Mouse (Mus musculus) layer of hippocampus, postnatal 10 days (tissue): ENCODE results near the gene Ccdc3. TPM values are rescaled to one million over a fixed set of nuclear protein-coding genes. Genes with fewer than 3 reads are reported as not detected.
"Not testable (repeated sequence)": the region's sequence is repeated elsewhere in the genome, so short reads cannot be mapped to it uniquely, and the experiment has no call there.

Source experiments
- DNase-seq, 2 experiments: peaks; one replicate each; pipeline ENCODE4 v3.0.0; 2021; ENCODE audit warnings: low spot score in 2 of 2
- total RNA-seq, 2 experiments: library from RNA; stranded (reverse); gene quantifications; 2 replicates each; pipeline ENCODE4 v1.2.3; 2021

The Ccdc3 gene
- total RNA-seq, 2 experiments from 2014 or later, result 9.8 to 10.5 TPM

- DNase-seq, result no peak
These were observed 67.4 kb downstream of the Ccdc3 start for GRCm38 (mm10) chr2:5204941-5205340.

- DNase-seq, result no peak
These were observed 69.1 kb downstream of the Ccdc3 start for GRCm38 (mm10) chr2:5206651-5207050.

DNA sequence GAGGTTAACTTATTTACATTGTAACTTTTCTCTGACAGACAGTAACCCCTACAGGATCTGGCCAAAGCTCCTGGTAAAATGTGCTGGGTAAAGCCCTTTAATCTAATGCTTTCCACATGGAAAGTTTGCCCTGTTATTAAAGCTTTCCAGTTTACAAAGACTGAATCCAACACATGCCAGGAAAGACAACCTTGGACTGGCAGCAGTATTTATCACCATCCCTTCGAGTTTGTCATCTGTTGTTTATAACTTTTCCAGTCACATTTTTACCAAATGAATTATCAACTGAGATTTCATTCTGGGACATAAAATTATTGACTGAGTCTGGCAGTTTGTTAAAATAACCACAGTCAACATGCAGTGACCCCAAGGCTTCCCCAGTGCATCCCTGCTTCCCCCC lies 77.0 kb downstream of the Ccdc3 start:
- DNase-seq, result no peak

- DNase-seq, result no peak
These were observed 77.8 kb downstream of the Ccdc3 start for GRCm38 (mm10) chr2:5215252-5215815.

GRCm38 (mm10) chr2:5219206-5219605 lies 81.6 kb downstream of the Ccdc3 start:
- DNase-seq, result no peak

GRCm38 (mm10) chr2:5219847-5220375 lies 82.3 kb downstream of the Ccdc3 start:
- no peak for DNase-seq

DNA sequence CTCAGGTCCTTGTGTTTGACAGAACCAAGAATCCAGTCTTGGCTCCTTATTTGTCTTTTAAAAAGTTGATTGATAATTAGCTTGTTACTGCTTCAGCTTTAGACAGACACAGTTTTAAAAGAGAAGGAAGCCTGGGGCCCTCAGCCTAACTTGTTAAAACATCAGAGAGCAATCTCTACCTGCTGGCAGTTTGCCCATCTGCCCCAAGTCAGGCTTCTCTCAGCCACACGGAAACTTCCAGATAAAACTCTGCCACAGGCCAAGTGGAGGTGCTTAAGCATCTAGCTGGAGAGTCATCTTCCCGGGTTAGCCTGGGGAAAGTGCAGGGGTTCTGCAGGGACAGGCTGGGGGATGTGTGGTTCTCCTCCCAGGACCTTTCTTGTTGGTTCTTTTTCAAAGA lies 85.0 kb downstream of the Ccdc3 start:
- DNase-seq, result no peak

GRCm38 (mm10) chr2:5236846-5237482 lies 99.4 kb downstream of the Ccdc3 start:
- no peak for DNase-seq

DNA sequence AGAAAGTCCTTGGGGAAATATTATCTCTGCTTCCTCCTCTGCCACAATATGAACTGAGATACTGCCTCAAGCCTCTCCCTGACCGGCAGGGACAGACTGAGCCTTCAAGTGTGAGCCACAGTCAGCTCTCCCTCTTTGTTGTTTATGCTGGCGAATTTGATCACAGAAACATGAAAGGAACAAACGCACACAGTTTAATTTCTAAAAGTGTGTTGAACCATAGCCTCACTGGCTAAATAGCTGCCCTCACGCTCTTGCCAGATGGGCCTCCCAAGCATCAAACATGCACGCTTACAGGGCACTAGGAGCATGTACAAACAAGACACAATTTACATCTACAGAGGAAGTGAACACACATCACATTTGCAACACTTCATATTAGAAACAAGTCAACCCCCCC lies 100.3 kb downstream of the Ccdc3 start:
- DNase-seq, result no peak

DNA sequence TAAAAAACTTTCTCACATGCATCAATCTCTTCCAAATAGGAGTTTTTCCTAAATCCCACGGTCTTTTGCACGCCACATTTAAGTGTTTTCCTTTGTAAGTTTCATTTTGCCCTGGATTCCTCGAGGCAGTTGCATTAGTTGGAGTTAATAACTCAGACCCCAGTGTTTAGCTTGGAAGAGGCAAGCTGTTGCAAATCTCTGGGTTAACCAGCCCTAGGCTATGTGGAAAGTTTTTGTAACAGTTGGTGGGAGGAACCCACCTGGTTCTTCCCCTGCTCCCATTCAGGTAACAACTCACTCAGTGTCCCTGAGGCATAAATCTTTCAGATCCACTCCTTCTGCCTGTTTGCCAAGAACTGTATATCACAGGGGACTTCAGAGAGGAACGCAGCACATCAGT lies 101.9 kb downstream of the Ccdc3 start:
- no peak for DNase-seq

DNA sequence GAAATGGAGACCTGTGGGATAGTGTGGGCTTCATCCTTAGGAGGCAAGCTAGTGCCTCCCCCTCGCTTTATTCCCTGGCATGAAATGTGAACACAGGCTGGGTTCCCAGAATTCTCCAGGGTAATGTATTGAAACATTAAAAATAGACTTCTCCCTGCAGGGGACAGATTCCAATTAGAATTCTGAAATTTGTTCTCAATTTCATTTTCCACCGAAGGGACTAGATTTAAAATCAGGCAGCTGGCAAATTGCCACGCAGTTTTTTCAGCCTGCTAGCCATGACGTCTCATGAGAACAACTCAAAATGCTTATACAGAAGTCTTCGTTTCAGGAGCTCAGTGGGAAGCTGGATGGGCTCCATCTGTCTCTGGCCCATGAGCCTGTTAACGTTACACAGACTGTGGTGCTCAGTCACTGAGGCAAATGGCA lies 103.9 kb downstream of the Ccdc3 start:
- DNase-seq, result peak; percentile 70 to 74

DNA sequence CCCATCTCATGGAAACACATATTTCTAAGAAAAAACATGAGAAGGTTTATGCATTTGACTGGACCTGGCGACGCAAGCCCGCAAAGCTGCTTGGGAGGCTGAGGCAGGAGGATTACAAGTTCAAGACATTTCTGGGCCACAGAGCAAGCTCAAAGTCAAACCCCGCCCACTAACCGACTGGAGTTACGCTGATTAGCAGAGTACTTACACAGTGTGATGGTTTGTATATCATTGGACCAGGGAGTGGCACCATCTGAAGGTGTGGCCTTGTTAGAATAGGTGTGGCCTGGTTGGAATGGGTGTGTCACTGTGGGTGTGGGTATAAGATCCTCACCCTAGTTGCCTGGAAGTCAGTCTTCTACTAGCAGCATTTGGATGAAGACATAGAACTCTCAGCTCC lies 111.6 kb downstream of the Ccdc3 start:
- not testable (repeated sequence) for DNase-seq

GRCm38 (mm10) chr2:5249969-5250368 lies 112.4 kb downstream of the Ccdc3 start:
- DNase-seq, result peak; percentile 80 to 87

DNA sequence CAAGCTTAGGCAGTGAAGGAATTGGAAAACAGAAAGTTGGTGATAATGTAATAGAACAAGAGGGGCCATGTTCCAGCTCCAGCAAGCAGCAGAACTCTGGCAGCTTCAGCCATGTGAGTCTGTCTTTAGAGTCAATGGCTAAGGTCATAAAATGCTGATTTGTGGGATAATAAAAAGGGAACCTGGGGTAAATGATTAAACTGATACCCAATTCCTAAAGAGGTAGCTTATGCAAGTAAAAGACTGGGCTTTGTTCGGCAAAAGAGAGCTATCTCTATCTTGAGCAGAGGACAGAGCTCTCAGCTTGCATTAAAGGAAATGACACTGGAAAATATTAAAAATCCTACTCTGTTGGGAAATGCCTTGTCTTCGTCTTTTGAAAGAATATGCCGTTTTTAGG lies 120.7 kb downstream of the Ccdc3 start:
- DNase-seq, result no peak

- no peak for DNase-seq
These were observed 124.7 kb downstream of the Ccdc3 start for GRCm38 (mm10) chr2:5262279-5262678.

GRCm38 (mm10) chr2:5267980-5268379 lies 130.4 kb downstream of the Ccdc3 start:
- DNase-seq, result no peak

Other genes starting within 250 kb of the Ccdc3 start
- 10 to 100 TPM; 59.9 to 66.6 TPM for gene Phyh, start 218.8 kb upstream of the Ccdc3 start, total RNA-seq
- 1 to 10 TPM; 2.1 to 3.0 TPM for gene Ucma, start 161.7 kb upstream of the Ccdc3 start, total RNA-seq
- 1 to 10 TPM; 2.1 to 3.2 TPM for gene Mcm10, start 125.0 kb upstream of the Ccdc3 start, total RNA-seq
- 10 to 100 TPM; 19.2 to 19.4 TPM for gene Optn, start 73.7 kb upstream of the Ccdc3 start, total RNA-seq